8 mouse cellular contexts compared by ENCODE assay signal in genomic region chr2:25426721-25427191, GRCm38 (mm10). TPM values are rescaled to one million over a fixed set of nuclear protein-coding genes. Genes with fewer than 3 reads are reported as not detected.
DNase-seq lines count a peak whose midpoint lies in the region; ATAC-seq and TF ChIP-seq lines count a peak whose summit lies in the region.

No protein-coding gene starts in this region.

- no peak for TF ChIP-seq EP300 in ES-Bruce4 (IDR thresholded peaks at IDR 0.05; ENCODE audit: insufficient read depth, low read depth, low read length)

- H3K36me3 ChIP-seq in heart, embryonic 13.5 days: no peaks in the 10 kb centered on the region
- no peaks in the 10 kb centered on the region for H3K36me3 ChIP-seq in ES-Bruce4 (ENCODE audit: control insufficient read depth, insufficient read depth, low read length, poor library complexity, severe bottlenecking)
- no peaks in the 10 kb centered on the region for H3K36me3 ChIP-seq in forebrain, embryonic 14.5 days (ENCODE audit: control insufficient read depth, insufficient read depth, low read length)

- no peak for TF ChIP-seq POLR2A in ES-Bruce4 (IDR thresholded peaks at IDR 0.05; ENCODE audit: insufficient read depth, low read length)

- H3K27me3 ChIP-seq in heart, embryonic 13.5 days (replicated peaks): peaks cover 74% of the 10 kb centered on the region
- no peaks in the 10 kb centered on the region for H3K27me3 ChIP-seq in ES-Bruce4 (ENCODE audit: control insufficient read depth, insufficient read depth, low read length, poor library complexity, severe bottlenecking)
- H3K27me3 ChIP-seq in forebrain, embryonic 14.5 days (replicated peaks; ENCODE audit: control insufficient read depth, insufficient read depth, low read length): no peaks in the 10 kb centered on the region; the same call in 1 of the 2 replicates

- no peak for ATAC-seq in heart, embryonic 13.5 days (ENCODE audit: extremely low read depth, insufficient number of reproducible peaks, low FRiP score, low TSS enrichment)
- peak; percentile 25; the same call in 1 of the 2 replicates for ATAC-seq in forebrain, embryonic 14.5 days

- no peak overlapping the region for H3K4me3 ChIP-seq in heart, embryonic 13.5 days
- no peak overlapping the region for H3K4me3 ChIP-seq in ES-Bruce4 (ENCODE audit: low read depth, low read length)
- no peak overlapping the region for H3K4me3 ChIP-seq in forebrain, embryonic 14.5 days (ENCODE audit: low read depth, low read length)

- 0 out of 2 replicates have a peak overlapping the region, but pooled peaks have one; percentile 8 for H3K9ac ChIP-seq in heart, embryonic 13.5 days
- H3K9ac ChIP-seq in ES-Bruce4 (ENCODE audit: low read depth, poor library complexity, severe bottlenecking): no peak overlapping the region
- H3K9ac ChIP-seq in forebrain, embryonic 14.5 days (ENCODE audit: low read length): no peak overlapping the region

- H3K9me3 ChIP-seq in heart, embryonic 13.5 days: no peaks in the 10 kb centered on the region
- H3K9me3 ChIP-seq in ES-Bruce4 (replicated peaks; ENCODE audit: control insufficient read depth, insufficient read depth, low read length, poor library complexity, severe bottlenecking): no peaks in the 10 kb centered on the region
- H3K9me3 ChIP-seq in forebrain, embryonic 14.5 days (replicated peaks; ENCODE audit: control insufficient read depth, low read length): no peaks in the 10 kb centered on the region

- DNase-seq in heart, adult 11 months: no peak
- peak; percentile 74 for DNase-seq in cerebellum, adult 11-12 months
- peak; percentile 86 for DNase-seq in forebrain, embryonic 14.5 days (ENCODE audit: low spot score)
- peak; percentile 70 to 89 for DNase-seq in kidney, postnatal 36 days
- DNase-seq in lung, postnatal 25 days (ENCODE audit: low spot score): peak; percentile 67
- peak; percentile 64 for DNase-seq in spleen, adult 12 weeks (ENCODE audit: low spot score)

- no peak overlapping the region for H3K4me2 ChIP-seq in heart, embryonic 13.5 days
- H3K4me2 ChIP-seq in forebrain, embryonic 14.5 days (ENCODE audit: low read length): no peak overlapping the region

- no peak overlapping the region for H3K27ac ChIP-seq in heart, embryonic 13.5 days (replicated peaks)
- H3K27ac ChIP-seq in ES-Bruce4 (ENCODE audit: insufficient read depth, low read length): no peak overlapping the region
- no peak overlapping the region for H3K27ac ChIP-seq in forebrain, embryonic 14.5 days (ENCODE audit: low read depth, low read length)

- WGBS in heart, embryonic 13.5 days: 22% methylated on average over 5 of the region's 5 CpGs
- 31% methylated on average over 5 of the region's 5 CpGs for WGBS in forebrain, embryonic 14.5 days

- peak; percentile 89 for TF ChIP-seq CTCF in ES-Bruce4 (IDR thresholded peaks at IDR 0.05; ENCODE audit: low read depth, low read length)

- peaks cover 2% of the 10 kb centered on the region; the same call in 1 of the 2 replicates for H3K4me1 ChIP-seq in heart, embryonic 13.5 days
- peaks cover 1% of the 10 kb centered on the region for H3K4me1 ChIP-seq in ES-Bruce4 (ENCODE audit: control insufficient read depth, insufficient read depth, low read length)
- H3K4me1 ChIP-seq in forebrain, embryonic 14.5 days (ENCODE audit: control insufficient read depth, insufficient read depth, low read length): peaks cover 16% of the 10 kb centered on the region

RNA-seq across cellular contexts. Expression of gene Abca2, which starts 1.7 kb away (rescaled TPM):
- 2.7 and 3.2 TPM in 2 replicates for polyA plus RNA-seq in heart, embryonic 13.5 days (2015; fragmentation: Nextera tagmentation; extraction: Ambion mirVana)
- polyA plus RNA-seq in ES-Bruce4 (2011; ENCODE audit: insufficient read depth, insufficient read length, low read depth, missing spikeins): 14.0 and 14.2 TPM in 2 replicates
- polyA plus RNA-seq in forebrain, embryonic 14.5 days (2014; fragmentation: Nextera tagmentation; extraction: Ambion mirVana): 6.7 and 11.9 TPM in 2 replicates

RNA-seq across cellular contexts. Expression of gene Fut7, which starts 3.7 kb away (rescaled TPM):
- 0.07 TPM in 1 of 2 replicates, not detected in the other for polyA plus RNA-seq in heart, embryonic 13.5 days (2015; fragmentation: Nextera tagmentation; extraction: Ambion mirVana)
- polyA plus RNA-seq in ES-Bruce4 (2011; ENCODE audit: insufficient read depth, insufficient read length, low read depth, missing spikeins): not detected in 2 replicates
- 0.21 TPM in 1 of 2 replicates, not detected in the other for polyA plus RNA-seq in forebrain, embryonic 14.5 days (2014; fragmentation: Nextera tagmentation; extraction: Ambion mirVana)

RNA-seq across cellular contexts. Expression of gene Npdc1, which starts 27.6 kb away (rescaled TPM):
- polyA plus RNA-seq in heart, embryonic 13.5 days (2015; fragmentation: Nextera tagmentation; extraction: Ambion mirVana): 26.6 and 29.0 TPM in 2 replicates
- polyA plus RNA-seq in ES-Bruce4 (2011; ENCODE audit: insufficient read depth, insufficient read length, low read depth, missing spikeins): 29.7 and 40.9 TPM in 2 replicates
- 263 and 331 TPM in 2 replicates for polyA plus RNA-seq in forebrain, embryonic 14.5 days (2014; fragmentation: Nextera tagmentation; extraction: Ambion mirVana)

RNA-seq across cellular contexts. Expression of gene Clic3, which starts 29.9 kb away (rescaled TPM):
- 1.8 and 2.5 TPM in 2 replicates for polyA plus RNA-seq in heart, embryonic 13.5 days (2015; fragmentation: Nextera tagmentation; extraction: Ambion mirVana)
- polyA plus RNA-seq in ES-Bruce4 (2011; ENCODE audit: insufficient read depth, insufficient read length, low read depth, missing spikeins): not detected in 2 replicates
- polyA plus RNA-seq in forebrain, embryonic 14.5 days (2014; fragmentation: Nextera tagmentation; extraction: Ambion mirVana): 1.1 and 2.2 TPM in 2 replicates

RNA-seq across cellular contexts. Expression of gene Entpd2, which starts 31.1 kb away (rescaled TPM):
- 0.51 and 0.68 TPM in 2 replicates for polyA plus RNA-seq in heart, embryonic 13.5 days (2015; fragmentation: Nextera tagmentation; extraction: Ambion mirVana)
- polyA plus RNA-seq in ES-Bruce4 (2011; ENCODE audit: insufficient read depth, insufficient read length, low read depth, missing spikeins): 4.2 and 5.6 TPM in 2 replicates
- polyA plus RNA-seq in forebrain, embryonic 14.5 days (2014; fragmentation: Nextera tagmentation; extraction: Ambion mirVana): 1.9 and 2.5 TPM in 2 replicates
